Mouse (Mus musculus): ENCODE measurements at regions not wholly inside any gene's neighbourhood (a gene's known extent, or its start where the extent isn't known, plus 50 kb on each side); places are given as distances from the start of the nearest gene placed in this dataset.

- H3K4me3 ChIP-seq (ENCODE audit: insufficient read depth in 1 of 2, low read depth in 1 of 2, low read length in 2 of 2, poor library complexity in 1 of 2, severe bottlenecking in 1 of 2): no peak overlapping the region
- TF ChIP-seq ZC3H11A (IDR thresholded peaks at IDR 0.05; ENCODE audit: borderline replicate concordance, low read depth, low read length) (no peak), ZNF384 (IDR thresholded peaks at IDR 0.05; ENCODE audit: low read depth, low read length) (no peak), MAFK (IDR thresholded peaks at IDR 0.05; ENCODE audit: insufficient read depth, low read depth, low read length) (no peak), CHD2 (IDR thresholded peaks at IDR 0.05; ENCODE audit: low read depth, low read length) (no peak), HCFC1 (IDR thresholded peaks at IDR 0.05; ENCODE audit: borderline replicate concordance, insufficient read depth, low read length) (no peak)
- no peaks in the 10 kb centered on the region for H3K36me3 ChIP-seq (ENCODE audit: control insufficient read depth, insufficient read depth, low read length, poor library complexity, severe bottlenecking)
- DNase-seq (ENCODE audit: low read depth, low spot score): no peak
- in situ Hi-C loops (cut with MboI; ENCODE audit: low sequenced_read_pairs in 2 of 2, unreplicated experiment in 2 of 2): no loop called here
- H3K9ac ChIP-seq (ENCODE audit: insufficient read depth, low read depth, low read length, poor library complexity, severe bottlenecking): no peak overlapping the region
- no peaks in the 10 kb centered on the region for H3K9me3 ChIP-seq (ENCODE audit: control insufficient read depth, insufficient read depth, low read depth, low read length)
- H3K27ac ChIP-seq (ENCODE audit: insufficient read depth, low read depth, low read length, poor library complexity, severe bottlenecking): no peak overlapping the region
- H3K4me1 ChIP-seq (ENCODE audit: control insufficient read depth in 2 of 2, insufficient read depth in 2 of 2, low read length in 2 of 2, poor library complexity in 1 of 2): no peaks in the 10 kb centered on the region
Observed at GRCm38 (mm10) chr8:103402731-103403130, 617.3 kb upstream of the Cdh11 start.

- no peak for TF ChIP-seq ZNF384 (IDR thresholded peaks at IDR 0.05; ENCODE audit: low read depth, low read length)
- no peak for TF ChIP-seq HCFC1 (IDR thresholded peaks at IDR 0.05; ENCODE audit: borderline replicate concordance, insufficient read depth, low read length)
- no peak for TF ChIP-seq CHD2 (IDR thresholded peaks at IDR 0.05; ENCODE audit: low read depth, low read length)
- no peak for TF ChIP-seq ZC3H11A (IDR thresholded peaks at IDR 0.05; ENCODE audit: borderline replicate concordance, low read depth, low read length)
- no peak for TF ChIP-seq MAFK (IDR thresholded peaks at IDR 0.05; ENCODE audit: insufficient read depth, low read depth, low read length)
- in situ Hi-C loops (cut with MboI; ENCODE audit: low sequenced_read_pairs in 2 of 2, unreplicated experiment in 2 of 2): no loop called here
Observed at GRCm38 (mm10) chr8:103403826-103404225, 618.4 kb upstream of the Cdh11 start.

GRCm38 (mm10) chr8:103405787-103406186, 620.3 kb upstream of the Cdh11 start:
- Histone ChIP-seq H3K4me1 (ENCODE audit: control insufficient read depth in 2 of 2, insufficient read depth in 2 of 2, low read length in 2 of 2, poor library complexity in 1 of 2) (0 out of 4 replicates have a peak, but pooled peaks cover 0 to 3% of the 10 kb centered on the region in 2 experiments), H3K9ac (ENCODE audit: insufficient read depth, low read depth, low read length, poor library complexity, severe bottlenecking) (no peak overlapping the region), H3K9me3 (ENCODE audit: control insufficient read depth, insufficient read depth, low read depth, low read length) (no peaks in the 10 kb centered on the region), H3K4me3 (ENCODE audit: insufficient read depth in 1 of 2, low read depth in 1 of 2, low read length in 2 of 2, poor library complexity in 1 of 2, severe bottlenecking in 1 of 2) (no peak overlapping the region), H3K27ac (ENCODE audit: insufficient read depth, low read depth, low read length, poor library complexity, severe bottlenecking) (no peak overlapping the region), H3K36me3 (ENCODE audit: control insufficient read depth, insufficient read depth, low read length, poor library complexity, severe bottlenecking) (no peaks in the 10 kb centered on the region)
- TF ChIP-seq HCFC1 (IDR thresholded peaks at IDR 0.05; ENCODE audit: borderline replicate concordance, insufficient read depth, low read length): no peak
- TF ChIP-seq MAFK (IDR thresholded peaks at IDR 0.05; ENCODE audit: insufficient read depth, low read depth, low read length): no peak
- no peak for TF ChIP-seq CHD2 (IDR thresholded peaks at IDR 0.05; ENCODE audit: low read depth, low read length)
- DNase-seq (ENCODE audit: low read depth, low spot score): no peak
- in situ Hi-C loops (cut with MboI; ENCODE audit: low sequenced_read_pairs in 2 of 2, unreplicated experiment in 2 of 2): no loop called here

More at GRCm38 (mm10) chr8:103403826-103404225, 618.4 kb upstream of the Cdh11 start:
- Histone ChIP-seq H3K4me3 (ENCODE audit: insufficient read depth in 1 of 2, low read depth in 1 of 2, low read length in 2 of 2, poor library complexity in 1 of 2, severe bottlenecking in 1 of 2) (no peak overlapping the region), H3K36me3 (ENCODE audit: control insufficient read depth, insufficient read depth, low read length, poor library complexity, severe bottlenecking) (no peaks in the 10 kb centered on the region), H3K4me1 (ENCODE audit: control insufficient read depth in 2 of 2, insufficient read depth in 2 of 2, low read length in 2 of 2, poor library complexity in 1 of 2) (no peaks in the 10 kb centered on the region), H3K9ac (ENCODE audit: insufficient read depth, low read depth, low read length, poor library complexity, severe bottlenecking) (no peak overlapping the region), H3K9me3 (ENCODE audit: control insufficient read depth, insufficient read depth, low read depth, low read length) (no peaks in the 10 kb centered on the region), H3K27ac (ENCODE audit: insufficient read depth, low read depth, low read length, poor library complexity, severe bottlenecking) (no peak overlapping the region)
- DNase-seq (ENCODE audit: low read depth, low spot score): no peak

- H3K4me3 ChIP-seq (ENCODE audit: insufficient read depth in 1 of 2, low read depth in 1 of 2, low read length in 2 of 2, poor library complexity in 1 of 2, severe bottlenecking in 1 of 2): no peak overlapping the region
- TF ChIP-seq HCFC1 (IDR thresholded peaks at IDR 0.05; ENCODE audit: borderline replicate concordance, insufficient read depth, low read length) (no peak), ZNF384 (IDR thresholded peaks at IDR 0.05; ENCODE audit: low read depth, low read length) (no peak), CHD2 (IDR thresholded peaks at IDR 0.05; ENCODE audit: low read depth, low read length) (no peak), MAFK (IDR thresholded peaks at IDR 0.05; ENCODE audit: insufficient read depth, low read depth, low read length) (no peak), ZC3H11A (IDR thresholded peaks at IDR 0.05; ENCODE audit: borderline replicate concordance, low read depth, low read length) (no peak)
- no peaks in the 10 kb centered on the region for H3K36me3 ChIP-seq (ENCODE audit: control insufficient read depth, insufficient read depth, low read length, poor library complexity, severe bottlenecking)
- H3K9me3 ChIP-seq (ENCODE audit: control insufficient read depth, insufficient read depth, low read depth, low read length): no peaks in the 10 kb centered on the region
- 0 out of 4 replicates have a peak, but pooled peaks cover 0 to 3% of the 10 kb centered on the region in 2 experiments for H3K4me1 ChIP-seq (ENCODE audit: control insufficient read depth in 2 of 2, insufficient read depth in 2 of 2, low read length in 2 of 2, poor library complexity in 1 of 2)
- H3K9ac ChIP-seq (ENCODE audit: insufficient read depth, low read depth, low read length, poor library complexity, severe bottlenecking): no peak overlapping the region
- no peak overlapping the region for H3K27ac ChIP-seq (ENCODE audit: insufficient read depth, low read depth, low read length, poor library complexity, severe bottlenecking)
- in situ Hi-C loops (cut with MboI; ENCODE audit: low sequenced_read_pairs in 2 of 2, unreplicated experiment in 2 of 2): no loop called here
- no peak for DNase-seq (ENCODE audit: low read depth, low spot score)
Observed at GRCm38 (mm10) chr8:103406921-103407320, 621.5 kb upstream of the Cdh11 start.

- Histone ChIP-seq H3K9ac (ENCODE audit: insufficient read depth, low read depth, low read length, poor library complexity, severe bottlenecking) (no peak overlapping the region), H3K27ac (ENCODE audit: insufficient read depth, low read depth, low read length, poor library complexity, severe bottlenecking) (no peak overlapping the region), H3K9me3 (ENCODE audit: control insufficient read depth, insufficient read depth, low read depth, low read length) (no peaks in the 10 kb centered on the region), H3K36me3 (ENCODE audit: control insufficient read depth, insufficient read depth, low read length, poor library complexity, severe bottlenecking) (no peaks in the 10 kb centered on the region), H3K4me3 (ENCODE audit: insufficient read depth in 1 of 2, low read depth in 1 of 2, low read length in 2 of 2, poor library complexity in 1 of 2, severe bottlenecking in 1 of 2) (no peak overlapping the region), H3K4me1 (ENCODE audit: control insufficient read depth in 2 of 2, insufficient read depth in 2 of 2, low read length in 2 of 2, poor library complexity in 1 of 2) (0 out of 4 replicates have a peak, but pooled peaks cover 0 to 3% of the 10 kb centered on the region in 2 experiments)
- in situ Hi-C loops (cut with MboI; ENCODE audit: low sequenced_read_pairs in 2 of 2, unreplicated experiment in 2 of 2): no loop called here
- DNase-seq (ENCODE audit: low read depth, low spot score): no peak
- no peak for TF ChIP-seq HCFC1 (IDR thresholded peaks at IDR 0.05; ENCODE audit: borderline replicate concordance, insufficient read depth, low read length)
Observed at GRCm38 (mm10) chr8:103407631-103408030, 622.2 kb upstream of the Cdh11 start.
